Mouse (Mus musculus) G1E (cell line): ENCODE measurements around the gene Selenov.

Experiments used
- CTCF ChIP-seq: IDR thresholded peaks from 2 replicates; pipeline ENCODE4 v1.5.1; 2012; ENCODE audit warnings: low read depth, low read length, inconsistent platforms, mixed read lengths
- POLR2AphosphoS5 ChIP-seq: IDR thresholded peaks from 2 replicates; pipeline ENCODE4 v1.6.1; 2012; ENCODE audit warnings: low read depth, low read length, inconsistent platforms; ENCODE audit not compliant: insufficient replicate concordance

DNA sequence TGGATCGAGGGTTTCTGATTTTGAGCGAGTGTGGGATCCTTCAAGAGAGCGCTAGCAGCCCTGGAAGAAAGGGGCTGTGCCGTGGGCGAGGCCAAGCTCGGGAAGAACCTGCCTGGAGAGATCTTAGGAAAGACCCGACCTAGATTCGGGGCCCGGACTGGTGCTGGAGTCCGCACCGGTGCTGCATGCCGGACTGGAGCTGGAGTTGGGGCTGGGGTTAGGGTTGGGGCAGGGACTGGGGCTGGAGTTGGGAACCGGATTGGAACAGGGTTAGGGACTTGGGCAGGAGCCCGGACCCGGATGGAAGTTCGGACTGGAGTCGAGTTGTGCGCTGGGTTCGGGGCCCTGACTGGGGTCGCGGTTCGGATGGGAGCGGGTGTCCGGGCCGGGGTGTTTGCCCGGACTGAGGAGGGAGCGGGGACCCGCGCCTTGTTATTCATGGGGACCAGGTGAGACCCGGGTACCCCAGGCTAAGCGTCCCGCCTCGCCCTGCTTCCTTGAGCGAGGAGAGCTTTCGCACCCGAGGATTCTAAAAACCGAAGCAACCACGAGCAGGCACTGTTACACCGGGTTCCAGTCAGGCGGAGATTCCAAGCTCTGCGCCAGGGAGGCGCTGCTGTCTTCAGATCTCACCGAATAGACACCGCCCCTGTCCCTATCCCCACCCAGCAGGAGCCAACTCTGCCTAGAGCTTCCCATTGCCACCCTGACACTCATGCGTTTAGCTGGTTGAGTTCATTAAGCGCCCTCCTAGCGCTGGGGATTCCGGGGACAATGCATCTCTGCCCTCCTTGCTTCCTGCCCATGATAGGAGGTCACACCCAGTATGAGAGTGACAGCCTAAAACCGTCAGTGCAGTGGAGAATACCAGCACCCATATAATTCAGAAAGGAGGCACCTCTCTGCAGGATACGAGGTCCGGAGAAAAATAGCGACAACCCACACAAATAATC lies at the start of gene Selenov:
- no peak for TF ChIP-seq CTCF
- TF ChIP-seq POLR2AphosphoS5 = no peak
